Mouse (Mus musculus) regulatory T cell (primary cell): ENCODE measurements around the gene Troap.

Experiments used
- in situ Hi-C: fragments of 300-600 bp; cut with MboI, MseI; formaldehyde crosslinking; loops from one replicate; pipeline ENCODE4 v1.15.1; 2025; ENCODE audit warnings: high pct_unique_total_duplicates

Gene Troap

DNA sequence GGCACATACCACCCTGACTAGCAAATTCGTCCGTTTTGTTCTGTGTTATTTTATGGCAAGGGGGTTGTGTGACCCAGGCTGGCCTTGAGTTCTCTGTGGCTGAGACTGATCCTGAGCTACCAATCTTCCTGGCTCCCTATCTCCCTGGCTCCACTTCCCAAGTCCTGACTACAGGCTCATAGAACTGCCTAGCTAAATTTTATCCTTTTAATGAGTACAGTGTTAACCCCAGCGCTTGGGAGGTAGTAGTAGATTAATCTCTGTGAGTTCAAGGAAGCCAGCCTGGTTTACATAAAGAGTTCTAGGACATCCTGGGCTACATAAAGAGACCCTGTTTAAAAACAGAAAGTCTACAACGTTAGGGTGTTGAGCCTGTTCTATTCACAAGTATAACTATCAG lies 37.4 kb downstream of the Troap start:
- in situ Hi-C loops = no loop called here

DNA sequence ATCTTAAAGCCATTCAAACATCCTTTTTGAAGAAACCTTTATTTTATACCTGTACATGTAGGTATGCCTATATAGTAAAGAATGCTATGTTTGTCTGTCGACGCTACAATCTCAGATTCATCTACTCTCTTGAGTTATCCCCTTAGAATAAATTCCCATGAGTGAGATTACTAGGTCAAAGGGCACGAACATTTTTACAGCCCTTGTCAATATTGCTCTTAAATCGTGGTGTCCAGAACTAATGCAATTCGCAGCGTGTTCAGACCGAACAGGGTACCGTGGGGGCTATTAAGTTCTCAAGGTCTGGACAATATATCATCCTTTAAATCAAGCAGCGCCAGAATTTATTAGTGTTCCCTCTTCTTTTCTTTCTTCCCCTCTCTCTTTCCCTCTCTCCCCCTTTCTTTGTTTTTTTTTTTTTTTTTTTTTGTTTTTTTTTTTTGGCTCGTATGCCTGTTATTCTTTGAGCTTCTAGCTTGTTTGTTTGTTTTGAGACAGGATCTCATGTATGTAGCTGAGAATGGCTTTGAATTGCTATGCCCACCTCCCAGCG lies 38.5 kb downstream of the Troap start:
- in situ Hi-C loops = no loop called here

DNA sequence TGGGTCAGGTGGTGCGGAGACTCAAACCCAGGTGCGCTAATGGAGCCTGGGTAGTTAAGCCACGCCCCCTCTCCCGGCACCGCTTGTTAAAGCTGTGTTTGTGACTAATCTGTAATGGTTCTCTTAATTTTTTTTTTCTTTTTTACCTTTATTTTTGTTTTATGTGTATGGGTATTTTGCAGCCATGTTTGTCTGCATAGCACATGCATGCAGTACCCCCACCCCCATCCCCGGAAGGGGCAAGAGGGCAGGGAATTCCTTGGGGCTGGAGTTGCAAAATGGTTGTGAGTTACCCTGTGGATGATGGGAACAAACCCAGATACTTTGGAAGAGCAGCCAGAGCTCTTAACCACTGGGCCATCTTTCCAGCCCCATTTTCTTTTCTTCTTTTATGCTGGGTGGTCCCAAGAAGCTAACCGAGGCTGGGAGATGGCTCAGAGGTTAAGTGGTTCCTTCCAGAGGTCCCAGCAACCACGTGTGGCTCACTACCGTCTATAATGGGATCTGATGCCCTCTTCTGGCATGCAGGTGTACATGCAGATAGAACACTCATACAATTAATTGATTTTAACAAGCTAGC lies 39.1 kb downstream of the Troap start:
- in situ Hi-C loops = no loop called here

GRCm38 (mm10) chr15:99114312-99115064 lies 40.1 kb downstream of the Troap start:
- in situ Hi-C loops = no loop called here

- in situ Hi-C loops = no loop called here
These were observed 40.7 kb downstream of the Troap start for GRCm38 (mm10) chr15:99115065-99115423.

DNA sequence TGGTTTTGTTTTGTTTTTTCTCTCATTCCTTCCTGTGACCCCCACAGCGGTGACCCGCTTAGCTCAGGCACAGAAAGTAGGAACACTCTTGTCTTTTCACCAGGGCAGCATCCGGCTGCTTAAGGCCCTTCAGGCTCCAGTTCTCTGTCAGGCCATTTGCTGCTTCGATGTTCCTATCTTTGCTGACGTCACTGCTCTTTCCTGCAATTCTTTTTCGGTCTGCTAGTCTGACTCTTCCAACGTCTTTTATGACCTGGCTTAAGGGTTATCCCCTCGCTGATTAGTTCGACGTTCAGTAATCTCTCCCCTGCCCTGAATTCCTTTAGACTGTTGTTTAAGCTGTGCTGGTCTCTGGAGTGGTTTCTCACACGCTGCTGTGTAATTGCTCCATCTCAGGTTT lies 42.2 kb downstream of the Troap start:
- in situ Hi-C loops = no loop called here

DNA sequence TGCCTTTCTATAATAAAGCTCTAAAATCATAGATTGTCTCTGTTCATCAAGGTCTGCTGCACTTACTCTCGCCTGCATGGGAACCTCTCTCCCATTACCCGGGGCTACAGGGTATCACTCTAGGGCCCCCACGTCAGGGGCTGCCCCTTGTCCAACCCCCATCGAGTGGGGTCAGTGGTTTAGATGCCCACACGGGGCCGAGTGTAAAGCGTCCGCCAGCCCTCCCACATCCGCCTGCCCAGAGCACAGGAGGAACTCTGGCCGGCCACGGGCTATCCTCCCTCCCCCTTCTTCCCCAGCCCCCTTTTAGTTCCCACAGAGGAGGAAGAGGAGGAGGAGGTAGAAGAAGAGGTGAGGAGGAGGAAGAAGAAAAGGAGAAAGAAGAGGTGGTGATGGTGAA lies 46.4 kb downstream of the Troap start:
- in situ Hi-C loops = no loop called here

GRCm38 (mm10) chr15:99122642-99123041 lies 48.3 kb downstream of the Troap start:
- in situ Hi-C loops = no loop called here

GRCm38 (mm10) chr15:99125711-99126080 lies 51.3 kb downstream of the Troap start, which contains the start of gene Spats2:
Gene Spats2 (plus strand): TSS chr15:99125916.
- in situ Hi-C loops = no loop called here

GRCm38 (mm10) chr15:99126081-99126815 lies 51.9 kb downstream of the Troap start:
- in situ Hi-C loops = no loop called here

GRCm38 (mm10) chr15:99126816-99127365 lies 52.5 kb downstream of the Troap start:
- in situ Hi-C loops = no loop called here

GRCm38 (mm10) chr15:99127851-99128522 lies 53.6 kb downstream of the Troap start:
- in situ Hi-C loops = no loop called here

DNA sequence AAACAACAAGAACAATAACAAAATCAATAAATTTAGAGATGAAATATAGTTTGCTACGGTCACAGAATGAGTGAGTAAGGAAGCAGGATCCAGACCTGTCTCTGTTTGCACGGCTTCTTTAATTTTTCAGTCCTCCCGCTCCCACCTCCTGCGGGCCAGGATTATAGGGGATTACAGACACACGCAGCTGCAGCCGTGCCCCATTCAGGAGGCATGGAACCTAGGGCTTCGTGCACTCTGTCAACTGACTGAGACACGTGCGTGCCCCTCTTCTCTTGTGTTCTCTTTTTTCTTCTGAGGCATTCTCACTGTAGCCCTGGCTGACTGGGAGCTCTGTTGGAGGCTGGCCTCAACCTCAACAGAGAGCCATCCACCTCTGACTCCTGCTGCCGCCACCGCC lies 55.1 kb downstream of the Troap start:
- in situ Hi-C loops = no loop called here

- in situ Hi-C loops = no loop called here
These were observed 55.9 kb downstream of the Troap start for GRCm38 (mm10) chr15:99129956-99130910.
